Comparison of ENCODE assay signal across 17 mouse cellular contexts in the genomic region with DNA sequence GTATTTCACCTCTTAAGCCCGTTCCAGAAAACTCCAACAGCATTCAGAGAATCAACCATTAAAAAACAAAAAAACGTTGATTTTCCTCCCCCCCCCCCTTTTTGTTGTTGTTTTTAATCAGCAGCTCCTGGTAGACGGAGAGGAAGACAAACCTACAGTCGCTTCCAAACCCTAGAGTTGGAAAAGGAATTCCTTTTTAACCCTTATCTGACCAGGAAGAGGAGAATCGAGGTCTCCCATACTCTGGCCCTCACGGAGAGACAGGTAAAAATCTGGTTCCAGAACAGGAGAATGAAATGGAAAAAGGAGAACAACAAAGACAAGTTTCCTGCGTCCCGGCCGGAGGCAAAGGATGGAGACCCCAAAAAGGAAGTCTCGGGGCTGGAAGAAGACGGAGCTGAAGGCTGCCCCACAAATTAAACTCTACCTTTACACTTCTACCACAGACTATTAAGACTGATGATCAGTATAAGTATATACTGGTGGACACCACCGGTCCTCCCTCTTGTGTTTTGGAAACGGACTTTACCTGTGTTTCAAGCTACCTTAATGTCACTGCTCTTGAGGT. TPM values are rescaled to one million over a fixed set of nuclear protein-coding genes. Genes with fewer than 3 reads are reported as not detected.
DNase-seq lines count a peak whose midpoint lies in the region; ATAC-seq and TF ChIP-seq lines count a peak whose summit lies in the region.
"Had no signal": no experiment of that assay in that cellular context is flagged by ENCODE, and none has a peak within 500 bp of the region (broad histone marks: within the 10 kb centered on the region; RNA-seq: fewer than 3 reads in every experiment).

No protein-coding gene starts in this region.

- peak overlapping the region; percentile 79 for H3K4me3 ChIP-seq in kidney, embryonic 15.5 days (replicated peaks)
- H3K4me3 ChIP-seq in intestine, postnatal 0 days (ENCODE audit: low read depth, low read length), result peak overlapping the region; percentile 55
- H3K4me3 ChIP-seq in neural tube, embryonic 14.5 days (ENCODE audit: low read depth, low read length), result peak overlapping the region; percentile 77
- no peak overlapping the region for H3K4me3 ChIP-seq in midbrain, embryonic 14.5 days (replicated peaks; ENCODE audit: low read depth, low read length)

- H3K27ac ChIP-seq in kidney, embryonic 15.5 days, result peak overlapping the region; percentile 100
- no peak overlapping the region for H3K27ac ChIP-seq in intestine, postnatal 0 days (ENCODE audit: low read depth, low read length)
- H3K27ac ChIP-seq in neural tube, embryonic 14.5 days (ENCODE audit: low read depth, low read length), result peak overlapping the region; percentile 100
- no peak overlapping the region for H3K27ac ChIP-seq in midbrain, embryonic 14.5 days (replicated peaks; ENCODE audit: low read depth, low read length)
- H3K27ac ChIP-seq: midbrain, embryonic 10.5 days had no signal

- H3K4me1 ChIP-seq in kidney, embryonic 15.5 days, result peaks cover 51% of the 10 kb centered on the region
- H3K4me1 ChIP-seq in intestine, postnatal 0 days (replicated peaks; ENCODE audit: control insufficient read depth, insufficient read depth, low read length), result no peaks in the 10 kb centered on the region
- H3K4me1 ChIP-seq in neural tube, embryonic 14.5 days (ENCODE audit: control insufficient read depth, insufficient read depth, low read length), result peaks cover 39% of the 10 kb centered on the region
- no peaks in the 10 kb centered on the region for H3K4me1 ChIP-seq in midbrain, embryonic 14.5 days (ENCODE audit: control insufficient read depth, insufficient read depth, low read length)

- 2% methylated on average over 13 of the region's 13 CpGs for WGBS in kidney, embryonic 15.5 days
- WGBS in intestine, postnatal 0 days, result 10% methylated on average over 13 of the region's 13 CpGs
- under 1% methylated on average over 13 of the region's 13 CpGs for WGBS in neural tube, embryonic 14.5 days
- 2% methylated on average over 13 of the region's 13 CpGs for WGBS in midbrain, embryonic 14.5 days

- no peaks in the 10 kb centered on the region for H3K9me3 ChIP-seq in kidney, embryonic 15.5 days (replicated peaks)
- H3K9me3 ChIP-seq in intestine, postnatal 0 days (ENCODE audit: control insufficient read depth), result no peaks in the 10 kb centered on the region
- no peaks in the 10 kb centered on the region for H3K9me3 ChIP-seq in neural tube, embryonic 14.5 days (ENCODE audit: control insufficient read depth, low read length)
- no peaks in the 10 kb centered on the region for H3K9me3 ChIP-seq in midbrain, embryonic 14.5 days (ENCODE audit: control insufficient read depth, low read length)
- H3K9me3 ChIP-seq: midbrain, embryonic 10.5 days had no signal

- H3K27me3 ChIP-seq in kidney, embryonic 15.5 days, result no peaks in the 10 kb centered on the region
- H3K27me3 ChIP-seq in intestine, postnatal 0 days (replicated peaks; ENCODE audit: control insufficient read depth, insufficient read depth, low read length), result peaks cover 92% of the 10 kb centered on the region
- H3K27me3 ChIP-seq in neural tube, embryonic 14.5 days (ENCODE audit: control insufficient read depth, insufficient read depth, low read length), result no peaks in the 10 kb centered on the region
- H3K27me3 ChIP-seq in midbrain, embryonic 14.5 days (ENCODE audit: control insufficient read depth, insufficient read depth, low read length), result peaks cover 94% of the 10 kb centered on the region

- H3K9ac ChIP-seq in kidney, embryonic 15.5 days, result peak overlapping the region; percentile 95
- H3K9ac ChIP-seq in intestine, postnatal 0 days (ENCODE audit: low read depth, low read length), result no peak overlapping the region
- peak overlapping the region; percentile 99 for H3K9ac ChIP-seq in neural tube, embryonic 14.5 days (replicated peaks; ENCODE audit: low read depth, low read length)
- H3K9ac ChIP-seq in midbrain, embryonic 14.5 days (replicated peaks; ENCODE audit: low read length), result no peak overlapping the region

- peak overlapping the region; percentile 75 for H3K4me2 ChIP-seq in kidney, embryonic 15.5 days
- peak overlapping the region; percentile 78; the same call in 1 of the 2 replicates for H3K4me2 ChIP-seq in intestine, postnatal 0 days (replicated peaks; ENCODE audit: low read depth)
- peak overlapping the region; percentile 75 for H3K4me2 ChIP-seq in neural tube, embryonic 14.5 days (ENCODE audit: low read depth, low read length)
- H3K4me2 ChIP-seq in midbrain, embryonic 14.5 days (ENCODE audit: low read length), result no peak overlapping the region

- no peak for TF ChIP-seq CTCF in intestine, postnatal 0 days (IDR thresholded peaks at IDR 0.05; ENCODE audit: low read depth)

- no peaks in the 10 kb centered on the region for H3K36me3 ChIP-seq in kidney, embryonic 15.5 days
- H3K36me3 ChIP-seq in intestine, postnatal 0 days (ENCODE audit: control insufficient read depth, insufficient read depth), result no peaks in the 10 kb centered on the region
- no peaks in the 10 kb centered on the region for H3K36me3 ChIP-seq in neural tube, embryonic 14.5 days (ENCODE audit: control insufficient read depth, insufficient read depth, low read length)
- no peaks in the 10 kb centered on the region for H3K36me3 ChIP-seq in midbrain, embryonic 14.5 days (ENCODE audit: control insufficient read depth, insufficient read depth, low read length)
- H3K36me3 ChIP-seq: midbrain, embryonic 10.5 days had no signal

- ATAC-seq in kidney, embryonic 15.5 days (replicated peaks; ENCODE audit: low FRiP score), result no peak
- ATAC-seq in intestine, postnatal 0 days, result no peak
- no peak for ATAC-seq in neural tube, embryonic 14.5 days (ENCODE audit: low read depth)
- ATAC-seq in midbrain, embryonic 14.5 days (ENCODE audit: low FRiP score, low TSS enrichment), result no peak
- ATAC-seq: forebrain, embryonic 16.5 days had no signal

- peak; percentile 9 for DNase-seq in adrenal gland, adult 2 months
- no peak for DNase-seq in adrenal gland, postnatal 25 days
- DNase-seq in kidney, adult 8-10 months, result no peak
- no peak for DNase-seq in gastrocnemius, adult 18-20 months (ENCODE audit: low spot score)
- DNase-seq in midbrain, embryonic 14.5 days, result no peak
- DNase-seq: heart, postnatal 36 days; right cerebral cortex, postnatal 4 days had no signal

RNA-seq across cellular contexts. Expression of a gene that starts 2.1 kb away (rescaled TPM):
- 10 to 100 TPM; 27.9 to 34.7 TPM for total RNA-seq in adrenal gland, adult 2 months (2021)
- polyA plus RNA-seq in adrenal gland, adult 2 months (2012; rRNA removed), result 19.7 and 52.7 TPM in 2 replicates
- total RNA-seq in adrenal gland, postnatal 25 days (2021), result 27.2 and 33.9 TPM in 2 replicates
- polyA plus RNA-seq in kidney, embryonic 15.5 days (2015; fragmentation: Nextera tagmentation; extraction: Ambion mirVana), result 36.4 and 40.8 TPM in 2 replicates
- 2.2 and 2.7 TPM in 2 replicates for polyA plus RNA-seq in intestine, postnatal 0 days (2015; fragmentation: Nextera tagmentation; extraction: Ambion mirVana)
- 19.9 and 23.6 TPM in 2 replicates for polyA plus RNA-seq in neural tube, embryonic 14.5 days (2014; fragmentation: Nextera tagmentation; extraction: Ambion mirVana)
- total RNA-seq in gastrocnemius, adult 18-20 months (2021), result 10 to 100 TPM; 32.2 to 40.3 TPM
- polyA plus RNA-seq in midbrain, embryonic 14.5 days (2014; fragmentation: Nextera tagmentation; extraction: Ambion mirVana), result not detected in 2 replicates
- total RNA-seq: granulocyte monocyte progenitor cell, adult 5-6 weeks; layer of hippocampus, adult 18-20 months had no signal
- polyA plus RNA-seq: cerebellum, adult 2 months; forebrain, embryonic 16.5 days; midbrain, embryonic 10.5 days had no signal

RNA-seq across cellular contexts. Expression of a gene that starts 5.2 kb away (rescaled TPM):
- 1 to 10 TPM in 1 of 2 experiments, under 1 TPM in 1; 0.62 to 1.0 TPM for total RNA-seq in adrenal gland, adult 2 months (2021)
- polyA plus RNA-seq in adrenal gland, adult 2 months (2012; rRNA removed), result 10.6 and 11.1 TPM in 2 replicates
- 0.73 and 2.6 TPM in 2 replicates for total RNA-seq in adrenal gland, postnatal 25 days (2021)
- 15.2 and 15.9 TPM in 2 replicates for polyA plus RNA-seq in kidney, embryonic 15.5 days (2015; fragmentation: Nextera tagmentation; extraction: Ambion mirVana)
- polyA plus RNA-seq in intestine, postnatal 0 days (2015; fragmentation: Nextera tagmentation; extraction: Ambion mirVana), result 3.2 and 3.3 TPM in 2 replicates
- 13.5 and 13.9 TPM in 2 replicates for polyA plus RNA-seq in neural tube, embryonic 14.5 days (2014; fragmentation: Nextera tagmentation; extraction: Ambion mirVana)
- not detected for total RNA-seq in gastrocnemius, adult 18-20 months (2021)
- polyA plus RNA-seq in midbrain, embryonic 14.5 days (2014; fragmentation: Nextera tagmentation; extraction: Ambion mirVana), result not detected in 2 replicates
- total RNA-seq: granulocyte monocyte progenitor cell, adult 5-6 weeks; heart, postnatal 36 days; layer of hippocampus, adult 18-20 months; left cerebral cortex, postnatal 25 days had no signal
- polyA plus RNA-seq: forebrain, embryonic 16.5 days had no signal

RNA-seq across cellular contexts. Expression of a gene that starts 5.3 kb away (rescaled TPM):
- total RNA-seq in adrenal gland, adult 2 months (2021), result 10 to 100 TPM; 16.7 to 19.3 TPM
- 72.3 and 92.5 TPM in 2 replicates for polyA plus RNA-seq in adrenal gland, adult 2 months (2012; rRNA removed)
- 27.8 and 34.1 TPM in 2 replicates for total RNA-seq in adrenal gland, postnatal 25 days (2021)
- polyA plus RNA-seq in kidney, embryonic 15.5 days (2015; fragmentation: Nextera tagmentation; extraction: Ambion mirVana), result 5.6 and 5.8 TPM in 2 replicates
- polyA plus RNA-seq in intestine, postnatal 0 days (2015; fragmentation: Nextera tagmentation; extraction: Ambion mirVana), result 0.20 and 0.51 TPM in 2 replicates
- 4.7 and 5.5 TPM in 2 replicates for polyA plus RNA-seq in neural tube, embryonic 14.5 days (2014; fragmentation: Nextera tagmentation; extraction: Ambion mirVana)
- 1 to 10 TPM; 1.0 to 1.3 TPM for total RNA-seq in gastrocnemius, adult 18-20 months (2021)
- polyA plus RNA-seq in midbrain, embryonic 14.5 days (2014; fragmentation: Nextera tagmentation; extraction: Ambion mirVana), result not detected in 2 replicates
- total RNA-seq: granulocyte monocyte progenitor cell, adult 5-6 weeks; layer of hippocampus, adult 18-20 months; left cerebral cortex, postnatal 25 days had no signal
- polyA plus RNA-seq: forebrain, embryonic 16.5 days; lung, embryonic 16.5 days; midbrain, embryonic 10.5 days had no signal

RNA-seq across cellular contexts. Expression of a gene that starts 8.9 kb away (rescaled TPM):
- total RNA-seq in adrenal gland, adult 2 months (2021), result 1 to 10 TPM; 3.3 to 7.8 TPM
- 6.5 and 9.0 TPM in 2 replicates for polyA plus RNA-seq in adrenal gland, adult 2 months (2012; rRNA removed)
- 3.7 and 5.2 TPM in 2 replicates for total RNA-seq in adrenal gland, postnatal 25 days (2021)
- polyA plus RNA-seq in kidney, embryonic 15.5 days (2015; fragmentation: Nextera tagmentation; extraction: Ambion mirVana), result 38.1 and 40.7 TPM in 2 replicates
- polyA plus RNA-seq in intestine, postnatal 0 days (2015; fragmentation: Nextera tagmentation; extraction: Ambion mirVana), result 0.64 and 1.6 TPM in 2 replicates
- 20.9 and 37.4 TPM in 2 replicates for polyA plus RNA-seq in neural tube, embryonic 14.5 days (2014; fragmentation: Nextera tagmentation; extraction: Ambion mirVana)
- total RNA-seq in gastrocnemius, adult 18-20 months (2021), result 10 to 100 TPM; 17.0 to 18.1 TPM
- polyA plus RNA-seq in midbrain, embryonic 14.5 days (2014; fragmentation: Nextera tagmentation; extraction: Ambion mirVana), result not detected in 2 replicates
- total RNA-seq: granulocyte monocyte progenitor cell, adult 5-6 weeks; layer of hippocampus, adult 18-20 months; left cerebral cortex, postnatal 25 days had no signal
- polyA plus RNA-seq: cerebellum, adult 2 months; forebrain, embryonic 16.5 days; midbrain, embryonic 10.5 days had no signal

RNA-seq across cellular contexts. Expression of a gene that starts 14.8 kb away (rescaled TPM):
- not detected for total RNA-seq in adrenal gland, adult 2 months (2021)
- polyA plus RNA-seq in adrenal gland, adult 2 months (2012; rRNA removed), result not detected in 2 replicates
- total RNA-seq in adrenal gland, postnatal 25 days (2021), result not detected in 2 replicates
- polyA plus RNA-seq in kidney, embryonic 15.5 days (2015; fragmentation: Nextera tagmentation; extraction: Ambion mirVana), result 33.6 and 36.6 TPM in 2 replicates
- polyA plus RNA-seq in intestine, postnatal 0 days (2015; fragmentation: Nextera tagmentation; extraction: Ambion mirVana), result 0.10 and 1.6 TPM in 2 replicates
- polyA plus RNA-seq in neural tube, embryonic 14.5 days (2014; fragmentation: Nextera tagmentation; extraction: Ambion mirVana), result 55.4 and 90.2 TPM in 2 replicates
- 1 to 10 TPM; 5.0 to 6.1 TPM for total RNA-seq in gastrocnemius, adult 18-20 months (2021)
- polyA plus RNA-seq in midbrain, embryonic 14.5 days (2014; fragmentation: Nextera tagmentation; extraction: Ambion mirVana), result not detected in 2 replicates
- total RNA-seq: granulocyte monocyte progenitor cell, adult 5-6 weeks; layer of hippocampus, adult 18-20 months; left cerebral cortex, postnatal 25 days had no signal
- polyA plus RNA-seq: cerebellum, adult 2 months; forebrain, embryonic 16.5 days; midbrain, embryonic 10.5 days had no signal

Comparison
In these comparisons a context has a peak if more than half of its experiments do, and no peak if none do; other contexts are left out.
1. H3K27ac ChIP-seq: peak in kidney, embryonic 15.5 days (single experiment) and neural tube, embryonic 14.5 days (single experiment); none in intestine, postnatal 0 days (single experiment) and midbrain, embryonic 14.5 days (single experiment).
2. H3K9ac ChIP-seq: peak in kidney, embryonic 15.5 days (single experiment) and neural tube, embryonic 14.5 days (single experiment); none in intestine, postnatal 0 days (single experiment) and midbrain, embryonic 14.5 days (single experiment).
3. RNA of a gene that starts 5.3 kb away (polyA plus RNA-seq): 72.3 to 92.5 TPM in adrenal gland, adult 2 months; 5.6 to 5.8 TPM in kidney, embryonic 15.5 days, 4.7 to 5.5 TPM in neural tube, embryonic 14.5 days, 0.20 to 0.51 TPM in intestine, postnatal 0 days and not detected in midbrain, embryonic 14.5 days; every median in the first group is over 10 times any median in the second.